Mouse (Mus musculus) colon, adult 2 months (tissue): ENCODE results near the gene Evi5. TPM values are rescaled to one million over a fixed set of nuclear protein-coding genes. Genes with fewer than 3 reads are reported as not detected.

Experiments
- polyA plus RNA-seq: library from polyadenylated mRNA; depleted of rRNA; stranded (reverse); fragments of >200 nt; gene quantifications from 2 replicates; pipeline ENCODE4 v1.2.3, GENCODE M21; 2012; rRNA removed

Gene Evi5
- polyA plus RNA-seq, result 12.7 and 13.5 TPM in 2 replicates

DNA sequence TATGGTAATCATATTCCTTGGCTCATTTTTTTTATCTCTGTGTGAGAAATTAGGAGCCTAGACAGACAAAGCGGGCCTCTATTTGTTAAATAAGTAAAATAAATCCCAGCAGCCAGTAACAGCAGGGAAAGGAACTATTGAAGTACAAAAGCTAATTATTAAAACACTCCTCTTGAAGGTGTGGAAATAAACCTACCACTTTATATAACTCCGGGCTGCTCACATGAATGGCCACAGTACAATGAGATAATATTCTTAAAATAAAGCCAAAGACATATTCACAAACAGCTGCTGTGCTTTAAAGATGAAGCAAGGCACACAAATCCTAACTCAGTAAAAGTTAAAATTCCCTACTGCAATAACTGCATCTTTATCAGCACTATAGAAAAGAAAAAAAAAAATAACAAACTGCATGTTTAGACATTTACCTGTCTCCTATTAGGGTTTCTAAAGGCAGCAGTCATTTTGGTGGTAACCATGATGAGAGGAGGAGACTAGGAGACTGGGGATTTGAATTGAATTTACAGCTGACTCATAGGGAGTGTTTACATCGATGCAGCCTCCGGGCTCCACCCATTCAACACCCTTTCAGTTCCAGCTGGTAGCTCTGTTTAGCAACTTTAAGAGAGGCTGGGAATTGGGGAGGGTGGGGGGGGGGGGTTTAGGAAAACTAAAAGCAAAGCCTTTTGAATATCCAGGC, at the start of gene Evi5:
Gene Evi5 (minus strand): TSS at position 547 of the 700 bp plus-strand sequence.

GRCm38 (mm10) chr5:107900206-107901013, 25.5 kb upstream of the Evi5 start, which contains the start of gene Rpl5:
Rpl5 (plus strand) TSS chr5:107900502.

GRCm38 (mm10) chr5:107829998-107830560, 44.8 kb downstream of the Evi5 start, which contains the start of gene Ube2d2b:
Ube2d2b (plus strand) TSS chr5:107830099.

GRCm38 (mm10) chr5:107725435-107726261, 149.3 kb downstream of the Evi5 start, which contains the start of gene Gfi1:
Gfi1 (minus strand) TSS chr5:107726036.

Other genes starting within 250 kb of the Evi5 start
- 22.6 and 24.7 TPM in 2 replicates for gene Gfi1, start 149.1 kb downstream of the Evi5 start, polyA plus RNA-seq
- gene Ube2d2b, start 45.0 kb downstream of the Evi5 start, polyA plus RNA-seq, result not detected in 2 replicates
- 11.8 and 19.3 TPM in 2 replicates for gene Rpl5, start 25.4 kb upstream of the Evi5 start, polyA plus RNA-seq
- gene Fam69a, start 112.0 kb upstream of the Evi5 start, polyA plus RNA-seq, result 1.0 and 1.2 TPM in 2 replicates
- gene Mtf2, start 190.6 kb upstream of the Evi5 start, polyA plus RNA-seq, result 9.0 and 10.1 TPM in 2 replicates